Mouse (Mus musculus): ENCODE measurements around the gene Sync. TPM values are rescaled to one million over a fixed set of nuclear protein-coding genes. Genes with fewer than 3 reads are reported as not detected.

The Sync gene
- polyA plus RNA-seq, 1 experiment from 2014 or later, result 1.1 TPM

- peaks cover 39% of the 10 kb centered on the region for H3K36me3 ChIP-seq
- H3K27ac ChIP-seq, result no peak overlapping the region
- no peaks in the 10 kb centered on the region for H3K9me3 ChIP-seq
- H3K9ac ChIP-seq, result no peak overlapping the region
- no peak overlapping the region for H3K4me3 ChIP-seq
- ATAC-seq (ENCODE audit: insufficient number of reproducible peaks, insufficient read depth, low FRiP score, low TSS enrichment), result no peak
- H3K4me2 ChIP-seq (replicated peaks), result no peak overlapping the region
- H3K4me1 ChIP-seq, result no peaks in the 10 kb centered on the region
- WGBS, result 94% methylated on average over 1 of the region's 1 CpGs
- H3K27me3 ChIP-seq, result no peaks in the 10 kb centered on the region
These were observed 54.5 kb downstream of the Sync start for GRCm38 (mm10) chr4:129341888-129342287.

GRCm38 (mm10) chr4:129342705-129343104 is 55.3 kb downstream of the Sync start:
- H3K9me3 ChIP-seq, result no peaks in the 10 kb centered on the region
- H3K4me3 ChIP-seq, result no peak overlapping the region
- H3K4me2 ChIP-seq (replicated peaks), result no peak overlapping the region
- no peaks in the 10 kb centered on the region for H3K4me1 ChIP-seq
- ATAC-seq (ENCODE audit: insufficient number of reproducible peaks, insufficient read depth, low FRiP score, low TSS enrichment), result no peak
- H3K27ac ChIP-seq, result no peak overlapping the region
- no peaks in the 10 kb centered on the region for H3K27me3 ChIP-seq
- 88% methylated on average over 2 of the region's 2 CpGs for WGBS
- no peak overlapping the region for H3K9ac ChIP-seq
- peaks cover 39% of the 10 kb centered on the region for H3K36me3 ChIP-seq

DNA sequence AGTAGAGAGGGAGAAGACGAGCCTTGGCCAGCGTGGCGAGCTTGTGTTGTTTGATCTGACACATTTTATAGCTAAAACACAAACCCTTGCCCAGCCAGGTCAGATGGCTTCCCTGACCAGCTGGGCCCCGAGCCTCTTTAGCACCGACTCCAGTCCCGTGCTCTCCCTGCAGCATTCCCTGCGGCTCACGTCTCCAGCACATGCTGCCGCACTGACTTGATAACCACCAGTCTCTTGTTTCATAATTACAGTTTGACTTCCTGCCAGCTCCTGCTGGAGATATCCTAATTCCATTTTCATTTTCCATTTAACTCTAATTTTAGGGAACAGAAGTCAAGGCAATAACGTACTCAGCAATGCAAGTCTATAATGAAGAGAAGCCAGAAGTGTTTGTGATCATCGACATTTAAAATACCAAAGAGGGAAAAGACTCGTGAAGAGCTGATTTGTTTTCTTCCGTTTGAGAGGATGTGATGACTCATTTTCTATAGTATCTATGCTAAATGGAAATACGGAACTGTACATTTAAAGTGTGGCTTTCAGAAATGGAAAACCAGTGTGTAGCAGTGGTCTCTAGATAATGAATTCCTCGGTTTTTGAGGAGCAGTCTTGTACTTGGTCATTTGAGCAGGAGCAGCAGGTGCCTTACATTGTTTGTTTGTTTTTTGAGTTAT is 59.2 kb downstream of the Sync start:
- Histone ChIP-seq H3K9ac (no peak overlapping the region), H3K36me3 (peaks cover 36% of the 10 kb centered on the region), H3K4me3 (no peak overlapping the region), H3K4me1 (no peaks in the 10 kb centered on the region), H3K27ac (no peak overlapping the region), H3K27me3 (no peaks in the 10 kb centered on the region), H3K9me3 (no peaks in the 10 kb centered on the region), H3K4me2 (replicated peaks) (no peak overlapping the region)
- WGBS, result 81% methylated on average over 15 of the region's 15 CpGs
- ATAC-seq (ENCODE audit: insufficient number of reproducible peaks, insufficient read depth, low FRiP score, low TSS enrichment), result no peak

DNA sequence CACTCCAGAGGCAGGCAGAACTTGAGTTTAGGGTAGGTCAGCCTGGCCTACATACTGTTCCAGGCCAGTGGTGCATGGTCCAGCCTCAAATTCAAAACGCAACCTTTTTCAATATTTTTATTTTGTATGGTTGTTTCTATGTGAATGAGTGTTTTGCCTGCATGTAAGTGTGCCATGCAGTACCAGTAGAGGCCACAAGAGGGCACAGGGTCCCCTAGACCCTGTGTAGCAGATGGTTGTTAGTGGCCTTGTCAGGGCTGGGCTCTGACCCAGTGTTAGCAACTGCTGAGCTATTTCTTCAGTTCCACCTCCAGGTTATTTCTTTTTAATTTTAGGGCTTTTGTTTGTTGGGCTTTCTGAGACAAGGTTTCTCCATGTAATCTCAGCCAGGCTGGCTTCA is 63.2 kb downstream of the Sync start:
- no peak for ATAC-seq (ENCODE audit: insufficient number of reproducible peaks, insufficient read depth, low FRiP score, low TSS enrichment)

DNA sequence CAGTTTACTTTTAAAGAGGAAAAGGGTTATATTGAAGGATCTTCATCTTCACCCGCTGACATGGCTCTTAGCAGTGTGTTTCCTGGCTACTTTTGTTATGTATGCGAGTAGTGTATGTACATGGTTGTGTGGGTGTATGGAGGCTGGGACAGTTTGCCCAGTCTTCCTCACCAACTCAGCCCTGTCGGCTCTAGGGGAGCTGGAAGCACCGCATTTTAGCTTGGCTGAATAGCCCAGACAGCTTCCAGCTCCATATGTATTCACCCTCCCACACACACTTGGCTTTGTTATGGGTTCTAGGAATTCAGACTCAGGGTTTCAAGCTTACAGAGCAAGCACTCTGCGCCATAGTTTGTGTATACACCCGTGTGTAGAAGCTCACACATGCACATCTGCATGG is 63.7 kb downstream of the Sync start:
- Histone ChIP-seq H3K4me2 (replicated peaks) (no peak overlapping the region), H3K9me3 (no peaks in the 10 kb centered on the region), H3K4me3 (no peak overlapping the region), H3K27me3 (no peaks in the 10 kb centered on the region), H3K27ac (no peak overlapping the region), H3K4me1 (no peaks in the 10 kb centered on the region), H3K9ac (no peak overlapping the region), H3K36me3 (peaks cover 11% of the 10 kb centered on the region)
- 73% methylated on average over 6 of the region's 6 CpGs for WGBS
- no peak for ATAC-seq (ENCODE audit: insufficient number of reproducible peaks, insufficient read depth, low FRiP score, low TSS enrichment)

More for the DNA sequence above, 63.2 kb downstream of the Sync start:
- Histone ChIP-seq H3K4me2 (replicated peaks) (no peak overlapping the region), H3K4me1 (no peaks in the 10 kb centered on the region), H3K9me3 (no peaks in the 10 kb centered on the region), H3K27me3 (no peaks in the 10 kb centered on the region), H3K27ac (no peak overlapping the region), H3K4me3 (no peak overlapping the region), H3K36me3 (peaks cover 10% of the 10 kb centered on the region; the same call in 1 of the 2 replicates), H3K9ac (no peak overlapping the region)
- 4% methylated on average over 1 of the region's 1 CpGs for WGBS

GRCm38 (mm10) chr4:129353176-129353575 is 65.8 kb downstream of the Sync start:
- Histone ChIP-seq H3K9me3 (no peaks in the 10 kb centered on the region), H3K36me3 (peaks cover 13% of the 10 kb centered on the region; the same call in 1 of the 2 replicates), H3K9ac (no peak overlapping the region), H3K4me1 (no peaks in the 10 kb centered on the region), H3K27me3 (no peaks in the 10 kb centered on the region), H3K4me2 (replicated peaks) (no peak overlapping the region), H3K4me3 (no peak overlapping the region), H3K27ac (no peak overlapping the region)
- no peak for ATAC-seq (ENCODE audit: insufficient number of reproducible peaks, insufficient read depth, low FRiP score, low TSS enrichment)
- 88% methylated on average over 12 of the region's 12 CpGs for WGBS

DNA sequence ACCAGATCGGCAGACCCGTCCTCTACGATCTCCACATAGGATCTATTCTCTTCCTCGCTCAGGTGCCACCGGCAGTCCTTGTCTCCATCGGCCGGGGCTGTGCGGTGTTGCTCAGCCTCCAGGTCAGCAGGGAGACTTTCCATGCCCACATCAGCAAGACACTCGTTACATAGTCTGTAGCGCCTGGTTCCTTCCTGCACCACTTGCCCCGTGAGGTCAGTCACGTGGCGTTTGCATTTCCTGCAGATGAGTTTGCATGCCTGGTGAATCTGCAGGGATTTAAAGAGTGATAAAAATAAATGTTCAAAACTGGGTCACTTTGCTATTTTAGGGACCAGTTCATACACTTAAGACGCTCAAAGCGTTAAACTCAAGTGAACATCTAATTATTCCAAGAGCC is 66.8 kb downstream of the Sync start:
- Histone ChIP-seq H3K36me3 (peaks cover 14% of the 10 kb centered on the region; the same call in 1 of the 2 replicates), H3K4me3 (no peak overlapping the region), H3K9me3 (no peaks in the 10 kb centered on the region), H3K9ac (no peak overlapping the region), H3K4me1 (no peaks in the 10 kb centered on the region), H3K27ac (no peak overlapping the region), H3K4me2 (replicated peaks) (no peak overlapping the region), H3K27me3 (no peaks in the 10 kb centered on the region)
- 82% methylated on average over 15 of the region's 15 CpGs for WGBS
- no peak for ATAC-seq (ENCODE audit: insufficient number of reproducible peaks, insufficient read depth, low FRiP score, low TSS enrichment)

DNA sequence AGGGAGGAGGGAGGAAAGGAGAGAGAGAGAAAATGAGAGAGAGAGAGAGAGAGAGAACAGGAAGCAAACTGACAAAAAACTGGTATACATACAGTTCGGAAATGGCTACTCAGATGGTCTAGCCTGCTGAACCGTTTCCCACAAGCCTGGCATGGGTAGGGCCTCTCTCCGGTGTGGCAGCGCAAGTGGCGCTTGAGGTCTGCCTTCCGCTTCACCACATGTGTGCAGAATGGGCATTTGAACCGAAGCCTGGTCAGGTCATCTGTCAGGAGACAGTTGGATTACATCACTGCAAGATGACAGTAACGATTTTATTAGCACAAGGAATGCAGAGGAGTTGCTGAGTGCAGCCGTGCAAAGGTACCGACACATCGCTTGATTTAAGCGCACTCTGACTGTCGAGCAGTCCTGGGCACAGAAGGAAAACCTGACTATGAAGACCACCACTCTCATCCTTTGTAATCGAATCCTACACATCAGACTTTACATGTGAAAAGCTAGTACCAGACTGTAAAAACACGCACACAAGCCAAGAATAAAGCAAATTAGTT is 70.3 kb downstream of the Sync start:
- Histone ChIP-seq H3K9me3 (no peaks in the 10 kb centered on the region), H3K4me1 (no peaks in the 10 kb centered on the region), H3K4me2 (replicated peaks) (no peak overlapping the region), H3K9ac (no peak overlapping the region), H3K27ac (no peak overlapping the region), H3K4me3 (no peak overlapping the region), H3K27me3 (no peaks in the 10 kb centered on the region), H3K36me3 (peaks cover 19% of the 10 kb centered on the region; the same call in 1 of the 2 replicates)
- ATAC-seq (ENCODE audit: insufficient number of reproducible peaks, insufficient read depth, low FRiP score, low TSS enrichment), result no peak
- 90% methylated on average over 15 of the region's 15 CpGs for WGBS

Small RNAs within 50 kb of the gene (microRNA-seq; reads per million reads assigned to microRNA genes)
- gene Gm22994, result not detected

Other genes starting within 250 kb of the Sync start
- gene Rnf19b, start 229.3 kb upstream of the Sync start, polyA plus RNA-seq (2016; fragmentation: Nextera tagmentation; extraction: Ambion mirVana), result 10.9 and 11.3 TPM in 2 replicates
- 6.3 and 7.6 TPM in 2 replicates for gene Tmem54, start 182.1 kb upstream of the Sync start, polyA plus RNA-seq (2016; fragmentation: Nextera tagmentation; extraction: Ambion mirVana)
- gene Hpca, start 165.6 kb upstream of the Sync start, polyA plus RNA-seq (2016; fragmentation: Nextera tagmentation; extraction: Ambion mirVana), result 3.6 and 4.7 TPM in 2 replicates
- gene Fndc5, start 150.6 kb upstream of the Sync start, polyA plus RNA-seq (2016; fragmentation: Nextera tagmentation; extraction: Ambion mirVana), result 9.6 and 9.9 TPM in 2 replicates
- 27.9 and 28.7 TPM in 2 replicates for gene S100pbp, start 97.9 kb upstream of the Sync start, polyA plus RNA-seq (2016; fragmentation: Nextera tagmentation; extraction: Ambion mirVana)
- 90.2 and 91.4 TPM in 2 replicates for gene Yars, start 97.9 kb upstream of the Sync start, polyA plus RNA-seq (2016; fragmentation: Nextera tagmentation; extraction: Ambion mirVana)
- gene C77080, start 26.2 kb upstream of the Sync start, polyA plus RNA-seq (2016; fragmentation: Nextera tagmentation; extraction: Ambion mirVana), result 5.2 and 5.6 TPM in 2 replicates
- 487 and 522 TPM in 2 replicates for gene Rbbp4, start 47.8 kb downstream of the Sync start, polyA plus RNA-seq (2016; fragmentation: Nextera tagmentation; extraction: Ambion mirVana)
- gene Zbtb8os, start 48.1 kb downstream of the Sync start, polyA plus RNA-seq (2016; fragmentation: Nextera tagmentation; extraction: Ambion mirVana), result 38.9 and 43.7 TPM in 2 replicates
- 9.9 and 10.8 TPM in 2 replicates for gene Zbtb8a, start 90.5 kb downstream of the Sync start, polyA plus RNA-seq (2016; fragmentation: Nextera tagmentation; extraction: Ambion mirVana)
- gene Zbtb8b, start 153.2 kb downstream of the Sync start, polyA plus RNA-seq (2016; fragmentation: Nextera tagmentation; extraction: Ambion mirVana), result 3.5 TPM in 2 replicates
- 28.5 and 29.2 TPM in 2 replicates for gene Bsdc1, start 174.0 kb downstream of the Sync start, polyA plus RNA-seq (2016; fragmentation: Nextera tagmentation; extraction: Ambion mirVana)
- not detected in 2 replicates for gene Tssk3, start 203.4 kb downstream of the Sync start, polyA plus RNA-seq (2016; fragmentation: Nextera tagmentation; extraction: Ambion mirVana)
- 0.32 TPM in 1 of 2 replicates, not detected in the other for gene Fam229a, start 203.6 kb downstream of the Sync start, polyA plus RNA-seq (2016; fragmentation: Nextera tagmentation; extraction: Ambion mirVana)
- 1,543 and 1,552 TPM in 2 replicates for gene Marcksl1, start 226.0 kb downstream of the Sync start, polyA plus RNA-seq (2016; fragmentation: Nextera tagmentation; extraction: Ambion mirVana)